Mouse (Mus musculus) 3134 (cell line): ENCODE measurements around the gene Rundc1.
"Not testable (repeated sequence)": the region's sequence is repeated elsewhere in the genome, so short reads cannot be mapped to it uniquely, and the experiment has no call there.

Source experiments
- DNase-seq: peaks from one replicate; pipeline ENCODE4 v3.0.0-alpha.2; 2011; ENCODE audit warnings: low spot score; ENCODE audit not compliant: insufficient read length; ENCODE audit errors: extremely low read depth

Gene Rundc1

GRCm38 (mm10) chr11:101465101-101465868, 40.4 kb downstream of the Rundc1 start:
- peak; percentile 85 for DNase-seq

GRCm38 (mm10) chr11:101465869-101466551, 41.1 kb downstream of the Rundc1 start, which contains the start of gene Vat1:
Vat1 (minus strand) TSS chr11:101466230.
- DNase-seq, result peak; percentile 90

- DNase-seq, result not testable (repeated sequence)
Observed at GRCm38 (mm10) chr11:101466552-101466950, 41.7 kb downstream of the Rundc1 start.

- peak; percentile 87 for DNase-seq
Observed at GRCm38 (mm10) chr11:101467477-101468262, 42.8 kb downstream of the Rundc1 start.

- DNase-seq, result no peak
Observed at GRCm38 (mm10) chr11:101468263-101468688, 43.4 kb downstream of the Rundc1 start.

GRCm38 (mm10) chr11:101468731-101469130, 43.8 kb downstream of the Rundc1 start:
- DNase-seq, result no peak

GRCm38 (mm10) chr11:101469155-101469554, 44.3 kb downstream of the Rundc1 start:
- no peak for DNase-seq

GRCm38 (mm10) chr11:101470206-101470605, 45.3 kb downstream of the Rundc1 start:
- no peak for DNase-seq

- DNase-seq, result no peak
Observed at GRCm38 (mm10) chr11:101471926-101472325, 47.0 kb downstream of the Rundc1 start.

GRCm38 (mm10) chr11:101472336-101472735, 47.5 kb downstream of the Rundc1 start:
- no peak for DNase-seq

- not testable (repeated sequence) for DNase-seq
Observed at GRCm38 (mm10) chr11:101473686-101474085, 48.8 kb downstream of the Rundc1 start.

- DNase-seq, result no peak
Observed at GRCm38 (mm10) chr11:101474298-101474697, 49.4 kb downstream of the Rundc1 start.

- not testable (repeated sequence) for DNase-seq
Observed at GRCm38 (mm10) chr11:101476361-101476760, 51.5 kb downstream of the Rundc1 start.

- DNase-seq, result no peak
Observed at GRCm38 (mm10) chr11:101477194-101477551, 52.3 kb downstream of the Rundc1 start.

- no peak for DNase-seq
Observed at GRCm38 (mm10) chr11:101477552-101478211, 52.8 kb downstream of the Rundc1 start.

GRCm38 (mm10) chr11:101479171-101479635, 54.3 kb downstream of the Rundc1 start:
- DNase-seq, result no peak

- no peak for DNase-seq
Observed at GRCm38 (mm10) chr11:101480912-101481311, 56.0 kb downstream of the Rundc1 start.

- no peak for DNase-seq
Observed at GRCm38 (mm10) chr11:101483804-101484203, 58.9 kb downstream of the Rundc1 start.

GRCm38 (mm10) chr11:101484245-101484644, 59.4 kb downstream of the Rundc1 start:
- no peak for DNase-seq

GRCm38 (mm10) chr11:101484814-101485213, 59.9 kb downstream of the Rundc1 start:
- DNase-seq, result no peak
